Mouse (Mus musculus) embryonic facial prominence, embryonic 13.5 days (tissue): ENCODE results near the gene Xylt1. TPM values are rescaled to one million over a fixed set of nuclear protein-coding genes. Genes with fewer than 3 reads are reported as not detected.

Source experiments
- ATAC-seq: fragments of 200-750 bp; cut with Nextera tagmentation; 2 replicates; pipeline ENCODE4 v1.8.0; 2017; ENCODE audit warnings: low read depth; ENCODE audit not compliant: insufficient number of reproducible peaks, insufficient read depth, low FRiP score, low TSS enrichment
- H3K27ac ChIP-seq: fragments of 300-500 bp; sonication (generic); 2 replicates; pipeline ENCODE4 v1.5.1; 2015; ENCODE audit warnings: moderate library complexity, mild to moderate bottlenecking, inconsistent platforms
- H3K27me3 ChIP-seq: fragments of 300-500 bp; sonication (generic); 2 replicates; pipeline ENCODE4 v1.6.1; 2015; ENCODE audit warnings: mild to moderate bottlenecking, inconsistent platforms
- H3K36me3 ChIP-seq: fragments of 300-500 bp; sonication (generic); 2 replicates; pipeline ENCODE4 v1.6.1; 2015; ENCODE audit warnings: mild to moderate bottlenecking, inconsistent platforms
- H3K4me1 ChIP-seq: fragments of 300-500 bp; sonication (generic); 2 replicates; pipeline ENCODE4 v1.6.1; 2015; ENCODE audit warnings: inconsistent platforms
- H3K4me2 ChIP-seq: fragments of 300-500 bp; sonication (generic); 2 replicates; pipeline ENCODE4 v1.6.1; 2015; ENCODE audit warnings: moderate library complexity, mild to moderate bottlenecking, inconsistent platforms
- H3K4me3 ChIP-seq: fragments of 300-500 bp; sonication (generic); 2 replicates; pipeline ENCODE4 v1.5.1; 2015; ENCODE audit warnings: mild to moderate bottlenecking, inconsistent platforms
- H3K9ac ChIP-seq: fragments of 300-500 bp; sonication (generic); 2 replicates; pipeline ENCODE4 v1.6.1; 2015; ENCODE audit warnings: mild to moderate bottlenecking, inconsistent platforms
- H3K9me3 ChIP-seq: fragments of 300-500 bp; sonication (generic); 2 replicates; pipeline ENCODE4 v1.6.1; 2016; ENCODE audit warnings: inconsistent platforms
- WGBS: fragments of 180-500 bp; shearing (Covaris S2); methylation state at CpG from one replicate; pipeline ENCODE4 v1.1.7; 2015; ENCODE audit warnings: mixed read lengths; 5-methylcytosine and 5-hydroxymethylcytosine counted together
- polyA plus RNA-seq: library from polyadenylated mRNA; unstranded; fragments of >200 nt; fragmentation: Nextera tagmentation; extraction: Ambion mirVana; gene quantifications from 2 replicates; pipeline ENCODE4 v1.2.1, GENCODE M21; 2015

Xylt1 gene
- polyA plus RNA-seq, 1 experiment from 2014 or later, result 2.5 TPM

DNA sequence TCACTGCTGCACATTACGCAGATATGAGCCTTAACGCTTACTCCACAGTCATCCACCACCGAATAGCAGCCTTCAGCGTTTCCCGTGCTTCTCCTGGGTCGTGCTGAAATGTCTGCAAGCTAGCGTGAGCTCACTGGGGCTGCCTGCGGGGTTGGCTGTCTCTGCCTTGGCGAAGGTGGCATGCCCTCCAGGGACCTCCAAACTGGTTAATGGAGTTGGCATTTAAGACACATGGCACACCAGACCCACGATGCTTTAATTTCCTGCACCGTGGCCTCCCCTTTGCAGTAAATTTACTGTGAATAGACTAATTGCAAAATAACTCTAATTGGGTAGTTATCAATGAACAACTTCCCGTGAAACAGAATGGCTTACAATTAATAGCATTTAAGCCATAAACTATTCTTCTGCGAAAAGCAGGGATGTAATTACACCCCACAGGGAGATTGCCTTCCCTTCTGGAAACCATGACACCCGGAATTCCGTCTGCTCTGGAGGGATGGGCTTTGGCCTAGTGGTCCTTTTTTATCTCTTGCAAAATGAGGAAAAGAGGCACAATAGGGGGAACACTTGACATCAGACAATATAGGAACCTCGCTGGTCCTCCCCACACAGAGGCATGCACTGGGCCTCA is 170.3 kb downstream of the Xylt1 start:
- Histone ChIP-seq H3K4me3 (no peak overlapping the region), H3K27me3 (no peaks in the 10 kb centered on the region), H3K4me2 (no peak overlapping the region), H3K36me3 (peaks cover 5% of the 10 kb centered on the region; the same call in 1 of the 2 replicates), H3K27ac (no peak overlapping the region), H3K4me1 (peaks cover 45% of the 10 kb centered on the region), H3K9me3 (no peaks in the 10 kb centered on the region), H3K9ac (no peak overlapping the region)
- 55% methylated on average over 16 of the region's 16 CpGs for WGBS
- no peak for ATAC-seq

DNA sequence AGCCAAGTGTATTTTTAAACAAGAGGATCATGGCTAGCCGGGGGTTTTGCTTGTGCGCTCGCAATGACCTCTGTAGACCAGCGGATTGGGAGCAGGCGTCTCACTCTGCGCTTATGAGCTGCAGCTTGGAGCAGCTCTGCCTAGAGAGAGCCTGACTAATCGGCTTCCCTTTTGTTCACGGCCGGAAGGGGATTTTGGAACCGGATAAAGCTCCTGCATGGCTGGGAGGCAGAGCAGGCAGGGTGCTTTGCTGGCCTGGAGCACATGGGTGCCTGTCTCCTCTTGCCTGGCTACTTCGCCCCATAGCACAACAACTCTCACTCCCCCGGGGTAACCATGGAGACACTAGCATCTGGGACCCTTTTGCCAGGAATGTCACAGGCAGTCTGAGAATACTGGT is 172.4 kb downstream of the Xylt1 start:
- Histone ChIP-seq H3K4me3 (no peak overlapping the region), H3K27ac (no peak overlapping the region), H3K36me3 (peaks cover 5% of the 10 kb centered on the region; the same call in 1 of the 2 replicates), H3K4me2 (no peak overlapping the region), H3K4me1 (peaks cover 40% of the 10 kb centered on the region), H3K9me3 (no peaks in the 10 kb centered on the region), H3K9ac (no peak overlapping the region), H3K27me3 (no peaks in the 10 kb centered on the region)
- no peak for ATAC-seq
- 25% methylated on average over 12 of the region's 12 CpGs for WGBS

DNA sequence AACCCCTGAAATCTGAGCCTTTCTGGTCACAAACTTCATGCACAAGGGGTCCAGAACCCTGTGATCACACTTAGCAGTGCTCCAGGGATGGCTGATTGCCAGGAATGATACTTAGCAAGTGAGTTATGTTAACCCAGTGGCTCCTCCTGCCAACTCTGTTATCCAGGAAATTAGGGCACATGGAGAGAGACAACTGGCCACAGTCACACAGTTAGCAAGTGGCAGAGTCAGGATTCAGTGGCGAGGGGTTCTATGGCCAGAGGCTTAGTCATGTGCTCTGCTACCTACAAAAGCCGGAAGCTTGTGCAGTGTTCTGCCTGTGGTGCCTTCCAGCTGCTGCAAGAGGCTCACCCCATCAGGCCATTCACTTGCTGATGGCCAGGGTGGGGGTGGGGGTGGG is 175.0 kb downstream of the Xylt1 start:
- no peak for ATAC-seq
- Histone ChIP-seq H3K4me3 (no peak overlapping the region), H3K36me3 (peaks cover 5% of the 10 kb centered on the region; the same call in 1 of the 2 replicates), H3K9me3 (no peaks in the 10 kb centered on the region), H3K4me2 (no peak overlapping the region), H3K27me3 (peaks cover 3% of the 10 kb centered on the region; the same call in 1 of the 2 replicates), H3K9ac (no peak overlapping the region), H3K27ac (no peak overlapping the region), H3K4me1 (peaks cover 25% of the 10 kb centered on the region)
- WGBS, result 39% methylated on average over 2 of the region's 2 CpGs

DNA sequence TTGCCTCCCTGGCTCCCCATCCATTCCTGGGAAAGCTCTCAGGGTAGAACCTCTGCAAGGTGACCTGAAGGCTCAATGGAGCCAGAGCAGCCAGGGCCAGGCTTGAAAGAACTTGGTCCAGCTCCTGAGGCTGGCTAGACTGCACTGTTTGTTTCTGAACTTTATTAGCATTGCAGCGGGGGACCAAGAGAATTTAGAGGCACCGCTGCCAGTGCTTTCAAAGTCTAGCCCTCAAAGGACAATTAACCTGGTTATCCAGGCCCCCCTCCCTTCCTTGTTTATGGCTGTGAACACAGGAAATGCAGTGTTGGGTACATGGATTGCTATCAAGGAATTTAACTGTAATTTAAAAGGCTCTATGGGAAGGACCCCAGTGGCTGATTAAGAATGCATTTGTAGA is 177.4 kb downstream of the Xylt1 start:
- no peak for ATAC-seq
- Histone ChIP-seq H3K4me1 (peaks cover 15% of the 10 kb centered on the region), H3K4me3 (no peak overlapping the region), H3K9me3 (no peaks in the 10 kb centered on the region), H3K9ac (no peak overlapping the region), H3K4me2 (no peak overlapping the region), H3K27ac (no peak overlapping the region), H3K27me3 (peaks cover 3% of the 10 kb centered on the region; the same call in 1 of the 2 replicates), H3K36me3 (no peaks in the 10 kb centered on the region)
- 70% methylated on average over 2 of the region's 2 CpGs for WGBS

DNA sequence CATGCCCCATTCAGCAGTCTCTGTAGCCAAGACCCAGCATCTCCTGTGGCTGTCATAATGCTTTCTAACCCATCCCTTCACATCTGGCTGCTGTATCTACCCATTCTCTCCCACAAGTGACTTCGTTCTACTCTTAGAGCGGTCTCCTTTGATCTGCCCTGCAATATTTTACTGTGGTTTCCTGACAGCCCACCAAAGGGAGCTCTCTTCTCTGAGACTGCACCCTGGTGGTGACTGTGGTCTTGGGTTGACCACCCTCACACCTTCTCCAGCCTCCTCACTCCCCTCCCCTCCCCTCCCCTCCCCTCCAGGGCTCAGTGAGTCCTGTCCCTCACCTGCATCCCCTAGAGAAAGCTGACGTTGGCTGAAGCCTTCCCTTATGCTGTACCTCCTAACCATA is 178.3 kb downstream of the Xylt1 start:
- H3K4me1 ChIP-seq, result peaks cover 11% of the 10 kb centered on the region

DNA sequence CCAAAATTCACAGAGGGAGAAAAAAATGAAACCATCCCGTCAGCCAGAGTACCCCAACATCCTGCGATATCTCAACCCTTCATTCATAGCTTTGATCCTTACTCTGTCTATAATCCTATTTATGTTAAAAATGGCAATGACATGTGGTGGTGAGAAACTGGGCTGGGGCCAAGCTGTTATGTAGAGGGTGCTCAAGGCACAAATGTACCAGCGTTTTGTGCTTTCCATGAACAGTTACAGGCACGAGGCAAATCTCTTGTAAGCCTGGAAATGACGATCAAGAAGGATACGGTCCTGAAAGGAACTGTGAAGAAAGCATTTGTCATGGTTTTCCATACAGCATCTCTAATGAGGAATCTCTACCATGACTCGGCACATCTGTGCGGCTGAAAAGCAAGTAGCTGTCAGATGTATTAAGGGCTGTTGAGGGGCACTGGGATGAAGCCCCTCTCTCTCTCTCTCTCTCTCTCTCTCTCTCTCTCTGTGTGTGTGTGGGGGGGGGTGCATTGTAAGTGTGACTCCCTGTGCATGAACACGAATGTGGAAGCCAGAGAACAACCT is 183.2 kb downstream of the Xylt1 start:
- H3K4me2 ChIP-seq, result no peak overlapping the region
- peaks cover 1% of the 10 kb centered on the region; the same call in 1 of the 2 replicates for H3K27me3 ChIP-seq
- H3K4me3 ChIP-seq, result no peak overlapping the region
- H3K4me1 ChIP-seq, result no peaks in the 10 kb centered on the region
- 33% methylated on average over 9 of the region's 9 CpGs for whole genome bisulfite sequencing
- no peaks in the 10 kb centered on the region for H3K36me3 ChIP-seq
- H3K9me3 ChIP-seq, result no peaks in the 10 kb centered on the region
- H3K27ac ChIP-seq, result no peak overlapping the region
- no peak overlapping the region for H3K9ac ChIP-seq
- peak; percentile 33; the same call in 1 of the 2 replicates for ATAC-seq

More for the DNA sequence above, 178.3 kb downstream of the Xylt1 start:
- no peak overlapping the region for H3K27ac ChIP-seq
- no peak overlapping the region for H3K4me3 ChIP-seq
- H3K9ac ChIP-seq, result no peak overlapping the region
- H3K9me3 ChIP-seq, result no peaks in the 10 kb centered on the region
- H3K4me2 ChIP-seq, result no peak overlapping the region
- H3K27me3 ChIP-seq, result peaks cover 3% of the 10 kb centered on the region; the same call in 1 of the 2 replicates
- no peaks in the 10 kb centered on the region for H3K36me3 ChIP-seq
- ATAC-seq, result no peak
- WGBS, result 78% methylated on average over 3 of the region's 3 CpGs

DNA sequence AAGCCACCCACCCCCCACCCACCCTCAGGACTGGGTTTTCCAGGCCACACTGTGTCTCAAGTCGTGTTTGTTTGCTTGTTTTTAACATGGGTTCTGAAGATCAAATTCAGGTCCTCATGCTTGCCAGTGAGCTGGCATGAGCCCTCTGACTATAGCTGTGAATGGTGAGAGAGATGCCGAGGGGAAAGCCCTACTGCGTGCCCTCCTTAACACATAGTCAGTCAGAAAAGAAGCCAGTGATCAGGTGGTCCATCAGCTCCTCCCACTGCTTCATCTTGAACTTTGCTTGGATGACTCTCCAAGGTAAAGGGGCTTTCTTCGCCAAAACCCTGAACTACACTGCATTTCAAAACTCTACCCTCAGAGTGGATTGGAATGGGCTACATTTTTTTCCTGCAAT is 183.8 kb downstream of the Xylt1 start:
- H3K27me3 ChIP-seq, result no peaks in the 10 kb centered on the region; the same call in 1 of the 2 replicates
- no peak overlapping the region for H3K9ac ChIP-seq
- H3K9me3 ChIP-seq, result no peaks in the 10 kb centered on the region
- H3K4me1 ChIP-seq, result no peaks in the 10 kb centered on the region
- no peak for ATAC-seq
- H3K27ac ChIP-seq, result no peak overlapping the region
- H3K4me2 ChIP-seq, result no peak overlapping the region
- WGBS, result 75% methylated on average over 4 of the region's 4 CpGs
- no peaks in the 10 kb centered on the region for H3K36me3 ChIP-seq
- no peak overlapping the region for H3K4me3 ChIP-seq

DNA sequence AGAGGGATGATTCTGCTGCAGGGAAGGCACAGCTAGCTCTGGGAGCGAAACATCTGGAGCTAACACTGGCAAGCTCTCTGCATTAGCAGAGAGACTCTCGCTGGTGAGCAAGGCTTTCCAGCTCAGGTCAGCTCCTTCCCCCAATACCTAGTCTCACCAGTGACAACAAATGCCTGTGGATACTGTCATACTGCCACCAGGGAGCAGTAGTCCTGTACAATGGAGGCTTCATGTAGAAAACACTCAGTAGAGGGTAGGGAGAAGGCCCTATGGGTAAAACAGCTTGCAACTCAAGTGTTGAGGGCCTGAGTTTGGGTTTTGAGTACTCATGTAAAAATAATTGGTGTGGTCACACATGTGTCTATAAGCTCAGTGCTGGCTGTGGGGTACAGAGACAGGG is 185.3 kb downstream of the Xylt1 start:
- 74% methylated on average over 2 of the region's 2 CpGs for WGBS
- ATAC-seq, result no peak
- Histone ChIP-seq H3K27ac (no peak overlapping the region), H3K9ac (no peak overlapping the region), H3K4me3 (no peak overlapping the region), H3K9me3 (no peaks in the 10 kb centered on the region), H3K4me1 (no peaks in the 10 kb centered on the region), H3K4me2 (no peak overlapping the region), H3K36me3 (no peaks in the 10 kb centered on the region), H3K27me3 (no peaks in the 10 kb centered on the region; the same call in 1 of the 2 replicates)

DNA sequence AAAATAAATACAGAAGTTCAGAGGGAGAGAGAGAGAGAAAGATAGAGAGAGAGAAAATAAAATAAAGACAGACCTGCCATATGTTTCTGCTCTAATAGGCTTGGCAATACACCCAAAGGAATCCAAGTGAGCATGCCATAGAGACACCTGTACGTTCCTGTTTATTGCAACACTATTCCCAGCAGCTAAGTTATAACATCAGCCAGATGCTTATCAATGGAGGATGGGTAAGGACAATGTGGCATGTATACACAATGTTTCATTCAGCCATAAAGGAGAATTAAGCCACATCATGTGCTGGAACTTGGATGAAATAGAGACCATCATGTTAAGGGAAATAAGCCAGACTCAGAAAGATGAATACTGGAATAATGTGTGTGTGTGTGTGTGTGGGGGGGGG is 186.1 kb downstream of the Xylt1 start:
- Histone ChIP-seq H3K4me3 (no peak overlapping the region), H3K9ac (no peak overlapping the region), H3K27ac (no peak overlapping the region), H3K9me3 (no peaks in the 10 kb centered on the region), H3K4me2 (no peak overlapping the region), H3K27me3 (no peaks in the 10 kb centered on the region; the same call in 1 of the 2 replicates), H3K36me3 (no peaks in the 10 kb centered on the region), H3K4me1 (no peaks in the 10 kb centered on the region)
- no peak for ATAC-seq
- 66% methylated on average over 1 of the region's 1 CpGs for WGBS

DNA sequence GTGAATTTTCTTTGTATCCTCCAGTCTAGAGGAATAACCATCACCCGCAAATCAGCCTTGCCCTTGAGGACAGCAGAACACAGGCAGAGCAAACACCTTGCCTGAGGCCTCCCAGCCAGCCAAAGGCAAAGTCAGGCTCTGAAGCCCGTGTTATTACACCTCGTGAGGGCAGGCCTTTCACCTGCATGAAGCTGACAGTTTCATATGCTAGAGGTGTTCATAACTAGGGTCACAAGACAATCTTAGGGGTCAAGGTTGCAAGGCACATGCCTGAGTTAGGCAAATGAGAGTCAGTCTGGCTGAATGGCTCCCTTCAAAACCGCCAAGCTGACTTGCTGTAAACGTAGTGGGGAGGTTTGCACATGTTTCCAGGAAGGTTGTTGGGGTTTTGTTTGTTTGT is 186.5 kb downstream of the Xylt1 start:
- Histone ChIP-seq H3K4me3 (no peak overlapping the region), H3K4me1 (no peaks in the 10 kb centered on the region), H3K36me3 (no peaks in the 10 kb centered on the region), H3K27me3 (no peaks in the 10 kb centered on the region; the same call in 1 of the 2 replicates), H3K27ac (no peak overlapping the region), H3K9me3 (no peaks in the 10 kb centered on the region), H3K9ac (no peak overlapping the region), H3K4me2 (no peak overlapping the region)
- WGBS, result 70% methylated on average over 5 of the region's 5 CpGs
- ATAC-seq, result no peak

DNA sequence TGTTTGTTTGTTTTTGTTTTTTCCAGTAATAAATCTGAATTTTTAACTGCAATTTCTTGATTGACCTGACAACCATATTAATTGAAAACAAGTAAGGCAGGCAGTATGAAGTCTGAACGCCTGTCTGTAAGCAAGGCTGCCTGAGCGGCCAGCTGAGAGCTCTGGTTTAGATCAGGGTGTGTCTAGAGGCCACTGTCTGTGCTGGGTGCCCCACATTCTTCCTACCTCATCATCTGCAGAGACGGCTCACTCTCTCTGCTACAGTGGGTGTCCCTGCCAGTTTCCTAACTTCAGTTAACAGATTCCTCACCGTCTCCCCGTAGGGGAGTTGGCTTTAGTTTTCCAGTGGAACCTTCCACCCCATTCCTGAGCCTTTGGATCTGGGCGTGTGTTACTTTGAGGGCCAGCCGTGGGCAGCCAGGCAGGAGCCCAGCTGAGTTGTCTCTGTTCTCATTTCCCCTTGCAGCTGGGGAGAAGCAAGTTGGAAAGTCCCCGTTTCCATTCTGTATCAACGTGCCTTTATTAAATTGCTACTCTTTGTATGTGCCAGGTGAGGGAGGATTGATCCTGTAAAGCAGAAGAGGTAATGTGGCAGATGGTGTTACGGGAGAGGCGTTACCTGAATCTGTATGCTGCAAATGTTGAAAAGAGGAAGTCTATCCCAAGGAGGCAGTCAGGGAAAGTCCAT is 187.0 kb downstream of the Xylt1 start:
- WGBS, result 69% methylated on average over 11 of the region's 11 CpGs
- Histone ChIP-seq H3K4me2 (no peak overlapping the region), H3K27me3 (no peaks in the 10 kb centered on the region; the same call in 1 of the 2 replicates), H3K4me3 (no peak overlapping the region), H3K9me3 (no peaks in the 10 kb centered on the region), H3K36me3 (no peaks in the 10 kb centered on the region), H3K4me1 (no peaks in the 10 kb centered on the region), H3K27ac (no peak overlapping the region), H3K9ac (no peak overlapping the region)
- no peak for ATAC-seq

DNA sequence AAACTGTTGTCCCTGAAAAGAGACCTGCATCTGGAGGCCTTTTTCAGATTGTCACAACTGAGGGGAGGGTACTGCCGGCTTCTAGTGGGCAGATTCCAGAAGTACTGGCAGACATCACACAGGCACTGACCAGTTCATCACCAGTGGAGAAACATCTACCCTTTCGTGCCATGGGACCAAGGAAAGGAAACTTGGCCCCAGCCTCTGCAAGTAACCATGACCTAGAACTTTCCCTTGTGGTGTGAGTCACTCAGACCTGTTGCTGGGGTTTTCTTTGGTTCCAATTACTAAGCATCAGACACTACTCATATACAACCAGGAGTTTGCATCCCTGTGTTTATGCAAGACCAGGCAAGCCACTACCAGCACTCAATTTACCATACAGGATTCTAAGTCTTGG is 190.4 kb downstream of the Xylt1 start:
- H3K4me1 ChIP-seq, result no peaks in the 10 kb centered on the region
- H3K9me3 ChIP-seq, result no peaks in the 10 kb centered on the region
- no peak overlapping the region for H3K4me2 ChIP-seq
- no peak overlapping the region for H3K9ac ChIP-seq
- no peak overlapping the region for H3K4me3 ChIP-seq
- 90% methylated on average over 2 of the region's 2 CpGs for WGBS
- no peaks in the 10 kb centered on the region; the same call in 1 of the 2 replicates for H3K27me3 ChIP-seq
- H3K27ac ChIP-seq, result no peak overlapping the region
- no peak for ATAC-seq
- no peaks in the 10 kb centered on the region for H3K36me3 ChIP-seq
